Mouse (Mus musculus): Measurements from ENCODE around the gene Tnnc1. TPM values are rescaled to one million over a fixed set of nuclear protein-coding genes. Genes with fewer than 3 reads are reported as not detected.

The Tnnc1 gene
- not detected for polyA plus RNA-seq (2014; fragmentation: Illumina TruSeq; extraction: RNeasy Lipid Tissue Mini Kit (QIAGEN cat#74804))

GRCm38 (mm10) chr14:31208084-31208483 lies at the start of gene Tnnc1:
Gene Tnnc1 (plus strand): TSS chr14:31208312.

DNA sequence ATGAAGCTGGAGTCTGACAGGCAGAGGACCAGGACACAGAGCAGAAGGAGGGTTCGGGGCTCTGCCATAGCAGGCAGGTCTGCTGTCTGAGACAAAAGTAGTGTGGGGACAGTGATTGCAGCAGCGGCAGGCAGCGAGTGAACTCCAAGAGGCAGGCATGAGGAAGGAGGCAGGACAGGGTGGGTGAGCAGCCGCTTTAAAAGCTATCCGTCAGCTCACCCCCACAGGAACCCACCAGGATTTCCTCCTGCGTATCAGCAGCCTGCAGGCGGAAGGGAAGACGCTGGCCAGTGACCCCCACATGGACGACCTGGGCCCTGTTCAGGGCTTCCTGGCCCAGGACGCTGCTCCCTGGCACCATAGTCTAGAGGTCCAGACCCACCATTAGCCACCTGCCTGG lies 39.7 kb upstream of the Tnnc1 start, which contains the start of gene Stab1:
Stab1 (minus strand) TSS at position 217 of the 400 bp plus-strand sequence.

DNA sequence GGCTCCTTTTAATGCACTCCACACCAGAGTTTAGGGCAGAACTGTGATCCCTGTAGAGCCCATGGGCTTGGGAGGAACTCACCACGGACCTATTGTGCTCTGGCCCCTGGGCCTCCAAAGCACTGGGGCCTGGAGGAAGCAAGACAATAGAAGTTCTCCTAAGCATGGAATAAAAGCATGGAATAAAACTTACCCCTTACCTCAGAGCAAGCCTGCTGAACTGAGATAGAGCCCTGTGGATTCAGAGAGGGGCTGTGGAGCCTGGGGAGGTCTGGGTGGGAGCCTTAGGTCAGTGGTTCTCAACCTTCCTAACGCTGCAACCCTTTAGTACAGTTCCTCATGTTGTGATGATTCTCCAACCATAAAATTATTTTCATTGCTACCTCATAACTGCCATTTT lies 8.7 kb downstream of the Tnnc1 start, which contains the start of gene Nisch:
Nisch (minus strand) TSS at position 101 of the 400 bp plus-strand sequence.

GRCm38 (mm10) chr14:31217666-31218065 lies 9.6 kb downstream of the Tnnc1 start, which contains the start of gene Sema3g:
Gene Sema3g (plus strand): TSS chr14:31217860.

DNA sequence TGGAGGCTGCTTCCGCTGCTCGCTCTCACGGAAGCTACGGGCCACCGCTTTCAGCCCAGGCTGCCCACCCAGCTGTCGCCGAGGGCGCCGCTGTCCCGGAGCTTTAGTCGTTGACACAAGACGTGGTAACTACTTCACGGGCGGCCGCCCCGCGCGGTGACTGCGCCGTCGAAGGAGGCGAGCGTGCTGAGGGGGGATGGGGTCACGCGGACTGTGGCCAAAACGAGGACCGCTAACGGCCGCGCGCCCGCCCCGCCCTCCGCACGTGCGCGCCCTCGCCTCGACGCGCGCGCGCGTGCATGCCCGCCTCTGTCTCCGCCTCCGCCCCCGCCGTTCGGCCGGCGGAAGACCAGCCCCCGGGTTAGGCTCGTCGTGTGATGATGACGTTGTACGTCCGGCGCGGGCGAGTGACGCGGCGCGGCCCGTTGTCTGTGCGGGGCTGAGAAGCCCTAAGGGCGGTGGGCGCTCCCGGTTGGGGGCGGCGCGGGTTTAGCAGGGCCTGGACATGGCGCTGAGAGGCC lies 43.0 kb downstream of the Tnnc1 start, which contains the start of the genes Phf7 and Bap1:
Phf7 (minus strand) TSS at position 234 of the 521 bp plus-strand sequence.
Bap1 (plus strand) TSS at position 367 of the 521 bp plus-strand sequence.

Other genes with a start within 250 kb of the Tnnc1 start
- gene Glt8d1, start 206.9 kb upstream of the Tnnc1 start, polyA plus RNA-seq (2014; fragmentation: Illumina TruSeq; extraction: RNeasy Lipid Tissue Mini Kit (QIAGEN cat#74804)): 139 TPM
- 392 TPM for gene Spcs1, start 206.6 kb upstream of the Tnnc1 start, polyA plus RNA-seq (2014; fragmentation: Illumina TruSeq; extraction: RNeasy Lipid Tissue Mini Kit (QIAGEN cat#74804))
- 187 TPM for gene Pbrm1, start 189.2 kb upstream of the Tnnc1 start, polyA plus RNA-seq (2014; fragmentation: Illumina TruSeq; extraction: RNeasy Lipid Tissue Mini Kit (QIAGEN cat#74804))
- 159 TPM for gene Gnl3, start 189.2 kb upstream of the Tnnc1 start, polyA plus RNA-seq (2014; fragmentation: Illumina TruSeq; extraction: RNeasy Lipid Tissue Mini Kit (QIAGEN cat#74804))
- gene Smim4, start 79.4 kb upstream of the Tnnc1 start, polyA plus RNA-seq (2014; fragmentation: Illumina TruSeq; extraction: RNeasy Lipid Tissue Mini Kit (QIAGEN cat#74804)): 6.6 TPM
- 3.3 TPM for gene Nt5dc2, start 77.3 kb upstream of the Tnnc1 start, polyA plus RNA-seq (2014; fragmentation: Illumina TruSeq; extraction: RNeasy Lipid Tissue Mini Kit (QIAGEN cat#74804))
- gene Stab1, start 39.7 kb upstream of the Tnnc1 start, polyA plus RNA-seq (2014; fragmentation: Illumina TruSeq; extraction: RNeasy Lipid Tissue Mini Kit (QIAGEN cat#74804)): 1.7 TPM
- 84.3 TPM for gene Nisch, start 8.6 kb downstream of the Tnnc1 start, polyA plus RNA-seq (2014; fragmentation: Illumina TruSeq; extraction: RNeasy Lipid Tissue Mini Kit (QIAGEN cat#74804))
- gene Sema3g, start 9.5 kb downstream of the Tnnc1 start, polyA plus RNA-seq (2014; fragmentation: Illumina TruSeq; extraction: RNeasy Lipid Tissue Mini Kit (QIAGEN cat#74804)): 8.8 TPM
- gene Phf7, start 43.0 kb downstream of the Tnnc1 start, polyA plus RNA-seq (2014; fragmentation: Illumina TruSeq; extraction: RNeasy Lipid Tissue Mini Kit (QIAGEN cat#74804)): 9.7 TPM
- gene Bap1, start 43.1 kb downstream of the Tnnc1 start, polyA plus RNA-seq (2014; fragmentation: Illumina TruSeq; extraction: RNeasy Lipid Tissue Mini Kit (QIAGEN cat#74804)): 6.2 TPM
- 0.29 TPM for gene Dnah1, start 115.6 kb downstream of the Tnnc1 start, polyA plus RNA-seq (2014; fragmentation: Illumina TruSeq; extraction: RNeasy Lipid Tissue Mini Kit (QIAGEN cat#74804))
- 142 TPM for gene Capn7, start 128.3 kb downstream of the Tnnc1 start, polyA plus RNA-seq (2014; fragmentation: Illumina TruSeq; extraction: RNeasy Lipid Tissue Mini Kit (QIAGEN cat#74804))
- 73.6 TPM for gene Sh3bp5, start 227.8 kb downstream of the Tnnc1 start, polyA plus RNA-seq (2014; fragmentation: Illumina TruSeq; extraction: RNeasy Lipid Tissue Mini Kit (QIAGEN cat#74804))